Mouse (Mus musculus): ENCODE measurements around the gene Trp53i13.

DNA sequence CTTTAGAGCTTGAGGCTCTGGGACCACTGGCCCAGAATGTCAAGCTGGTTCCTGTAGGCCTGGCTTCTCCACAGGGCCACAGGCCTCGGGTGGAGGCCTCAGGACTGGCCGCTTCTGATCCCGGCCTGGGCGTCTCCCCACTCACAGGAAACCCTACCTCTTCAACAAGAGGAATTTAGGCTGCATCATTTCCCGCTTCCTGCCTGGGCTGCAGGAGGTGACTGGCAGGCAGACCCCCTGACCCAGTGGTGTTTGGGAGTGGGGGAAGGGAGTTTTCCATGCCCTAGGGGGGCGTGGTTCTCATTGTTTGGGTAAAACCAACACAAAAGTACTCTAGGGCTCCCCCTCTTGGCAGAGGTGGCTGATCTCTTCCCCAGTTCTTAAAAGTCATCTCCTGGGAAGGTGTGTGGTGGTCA lies 18.4 kb downstream of the Trp53i13 start:
- no peak for TF ChIP-seq POLR2A (IDR thresholded peaks at IDR 0.05; ENCODE audit: low read depth, low read length)
- peak; percentile 49 for TF ChIP-seq CTCF (conservative IDR thresholded peaks at IDR 0.05; ENCODE audit: insufficient read depth, insufficient read length, low read depth, low read length)
